Mouse (Mus musculus) liver, embryonic 16.5 days (tissue): ENCODE measurements around the gene Prl2a1. TPM values are rescaled to one million over a fixed set of nuclear protein-coding genes. Genes with fewer than 3 reads are reported as not detected.
"Not testable (repeated sequence)": the region's sequence is repeated elsewhere in the genome, so short reads cannot be mapped to it uniquely, and the experiment has no call there.

Experiments used
- ATAC-seq: fragments of 200-750 bp; cut with Nextera tagmentation; 2 replicates; pipeline ENCODE4 v1.8.0; 2017; ENCODE audit warnings: low read depth, mild to moderate bottlenecking, moderate number of reproducible peaks, moderate library complexity
- H3K27ac ChIP-seq: fragments of 300-500 bp; sonication (generic); 2 replicates; pipeline ENCODE4 v1.5.1; 2014; ENCODE audit warnings: mild to moderate bottlenecking, low read length
- H3K27me3 ChIP-seq: fragments of 300-500 bp; sonication (generic); 2 replicates; pipeline ENCODE4 v1.6.1; 2014; ENCODE audit warnings: low read depth, low read length, mixed read lengths; ENCODE audit not compliant: control insufficient read depth, insufficient read depth
- H3K36me3 ChIP-seq: fragments of 300-500 bp; sonication (generic); 2 replicates; pipeline ENCODE4 v1.6.1; 2014; ENCODE audit warnings: mild to moderate bottlenecking; ENCODE audit not compliant: control insufficient read depth, insufficient read depth
- H3K4me1 ChIP-seq: fragments of 300-500 bp; sonication (generic); 2 replicates; pipeline ENCODE4 v1.6.1; 2014; ENCODE audit warnings: low read depth, low read length, mixed read lengths; ENCODE audit not compliant: control insufficient read depth
- H3K4me2 ChIP-seq: fragments of 300-500 bp; sonication (generic); 2 replicates; pipeline ENCODE4 v1.6.1; 2014; ENCODE audit warnings: low read depth, low read length, mixed read lengths
- H3K4me3 ChIP-seq: fragments of 300-500 bp; sonication (generic); 2 replicates; pipeline ENCODE4 v1.5.1; 2014; ENCODE audit warnings: low read depth, mild to moderate bottlenecking, low read length
- H3K9ac ChIP-seq: fragments of 300-500 bp; sonication (generic); 2 replicates; pipeline ENCODE4 v1.6.1; 2014; ENCODE audit warnings: low read depth, low read length
- H3K9me3 ChIP-seq: fragments of 300-500 bp; sonication (generic); replicated peaks from 2 replicates; pipeline ENCODE4 v1.6.1; 2016; ENCODE audit warnings: low read length; ENCODE audit not compliant: control insufficient read depth
- WGBS: fragments of 180-500 bp; shearing (Covaris S2); extraction: QIAGEN DNeasy Blood & Tissue Kit; methylation state at CpG from one replicate; pipeline ENCODE4 v1.1.7; 2014; ENCODE audit not compliant: insufficient replicate concordance; 5-methylcytosine and 5-hydroxymethylcytosine counted together
- polyA plus RNA-seq: library from polyadenylated mRNA; unstranded; fragments of >200 nt; fragmentation: Nextera tagmentation; extraction: Ambion mirVana; gene quantifications from 2 replicates; pipeline ENCODE4 v1.2.1, GENCODE M21; 2015

Gene Prl2a1
- polyA plus RNA-seq: not detected in 2 replicates

DNA sequence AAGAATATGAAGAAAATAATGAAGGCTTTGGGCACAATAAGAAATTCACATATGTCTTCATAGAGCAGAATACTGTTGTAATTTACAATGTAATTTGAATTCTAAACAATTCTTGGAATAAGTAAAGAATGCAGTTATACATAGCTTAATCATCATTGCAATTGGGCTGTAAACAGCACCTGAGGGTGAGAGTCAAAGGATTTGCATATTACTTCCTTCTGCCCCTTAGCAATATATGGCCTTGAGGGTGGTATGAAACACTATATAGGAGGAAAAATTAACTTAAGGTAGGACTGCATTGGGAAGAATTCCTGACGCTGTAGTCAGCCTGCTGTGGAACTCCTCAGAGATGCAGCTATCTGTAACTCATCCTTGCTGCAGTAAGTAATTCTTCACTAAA lies at the start of gene Prl2a1:
Gene Prl2a1 (plus strand): TSS at position 301 of the 400 bp plus-strand sequence.
- H3K4me2 ChIP-seq: no peak within 1 kb of the TSS
- ATAC-seq: no peak
- H3K36me3 ChIP-seq: no peaks in the 10 kb centered on the region
- no peaks in the 10 kb centered on the region for H3K27me3 ChIP-seq
- 52% methylated on average over 1 of the region's 1 CpGs for WGBS
- H3K9me3 ChIP-seq: no peaks in the 10 kb centered on the region
- H3K9ac ChIP-seq: no peak within 1 kb of the TSS
- no peaks in the 10 kb centered on the region for H3K4me1 ChIP-seq
- no peak within 1 kb of the TSS for H3K4me3 ChIP-seq
- H3K27ac ChIP-seq: no peak within 1 kb of the TSS

DNA sequence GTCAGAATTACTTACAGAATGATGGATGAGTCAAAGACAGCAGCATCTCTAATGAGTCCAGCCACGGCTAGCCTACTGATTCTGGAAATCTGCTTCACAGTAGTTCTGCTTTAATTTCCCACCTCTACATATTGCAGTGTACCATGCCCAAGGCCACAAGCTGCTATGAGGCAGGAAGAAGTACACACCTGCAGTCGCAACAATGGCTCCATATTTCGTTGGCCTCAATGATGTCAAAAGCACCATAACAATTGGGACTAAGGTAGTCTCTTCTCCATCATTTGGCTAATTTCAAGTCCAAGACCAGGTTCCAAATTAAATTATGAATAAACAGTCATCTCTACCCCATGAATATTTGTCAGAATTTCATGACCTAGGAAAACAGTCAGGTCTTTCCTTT lies 20.8 kb upstream of the Prl2a1 start, which contains the start of gene Prl7c1:
Gene Prl7c1 (minus strand): TSS at position 101 of the 400 bp plus-strand sequence.
- 78% methylated on average over 2 of the region's 3 CpGs for WGBS
- not testable (repeated sequence) for ATAC-seq, H3K36me3 ChIP-seq, H3K4me3 ChIP-seq, H3K9me3 ChIP-seq, H3K27ac ChIP-seq, H3K4me1 ChIP-seq, H3K9ac ChIP-seq, H3K27me3 ChIP-seq, H3K4me2 ChIP-seq

DNA sequence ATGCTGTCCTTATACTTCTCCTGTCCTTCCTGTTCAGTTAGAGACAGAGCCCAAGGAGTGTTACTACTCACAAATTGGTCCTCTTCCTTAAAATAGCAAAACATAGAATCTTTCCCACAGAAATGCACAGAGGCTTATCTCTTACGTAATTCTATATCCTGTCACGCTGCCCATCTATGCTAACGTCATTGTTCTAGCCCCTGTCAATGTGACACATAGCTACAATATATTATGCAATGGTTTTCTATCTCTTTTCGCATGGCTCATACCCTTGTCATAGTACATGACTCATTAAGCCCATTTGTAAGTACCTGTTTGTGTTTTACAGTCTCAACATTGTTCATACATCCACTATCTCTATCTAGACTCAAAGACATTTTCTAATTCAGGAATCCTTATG lies 2.2 kb upstream of the Prl2a1 start:
- WGBS: 26% methylated on average over 4 of the region's 4 CpGs

DNA sequence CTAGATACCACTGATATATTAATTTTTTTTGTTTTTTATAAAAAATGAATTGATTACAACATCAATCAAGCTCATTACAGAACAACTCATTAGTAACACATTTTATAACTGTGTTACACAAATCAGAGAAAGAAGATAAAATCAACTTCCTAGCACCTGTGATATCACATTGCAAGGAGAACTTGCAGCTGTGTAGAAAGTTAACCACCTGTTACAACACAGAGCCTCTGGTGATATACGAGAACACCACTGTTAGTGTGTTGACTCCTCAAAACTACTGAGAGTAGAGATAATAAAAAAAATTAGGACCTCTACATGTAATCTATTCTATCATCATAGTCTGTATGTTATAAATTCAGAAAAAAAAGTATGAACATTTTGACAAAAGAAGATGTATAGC lies 1.3 kb downstream of the Prl2a1 start:
- no peaks in the 10 kb centered on the region for H3K36me3 ChIP-seq
- 43% methylated on average over 1 of the region's 1 CpGs for WGBS
- ATAC-seq: no peak
- no peak overlapping the region for H3K4me2 ChIP-seq
- H3K9ac ChIP-seq: no peak overlapping the region
- H3K4me1 ChIP-seq: no peaks in the 10 kb centered on the region
- no peaks in the 10 kb centered on the region for H3K9me3 ChIP-seq
- H3K27me3 ChIP-seq: no peaks in the 10 kb centered on the region
- no peak overlapping the region for H3K27ac ChIP-seq
- H3K4me3 ChIP-seq: no peak overlapping the region

More for the DNA sequence above, 2.2 kb upstream of the Prl2a1 start:
- Histone ChIP-seq H3K27me3 (no peaks in the 10 kb centered on the region), H3K9ac (no peak overlapping the region), H3K27ac (no peak overlapping the region), H3K4me2 (no peak overlapping the region), H3K4me3 (no peak overlapping the region), H3K9me3 (no peaks in the 10 kb centered on the region), H3K36me3 (no peaks in the 10 kb centered on the region), H3K4me1 (no peaks in the 10 kb centered on the region)
- ATAC-seq: no peak

DNA sequence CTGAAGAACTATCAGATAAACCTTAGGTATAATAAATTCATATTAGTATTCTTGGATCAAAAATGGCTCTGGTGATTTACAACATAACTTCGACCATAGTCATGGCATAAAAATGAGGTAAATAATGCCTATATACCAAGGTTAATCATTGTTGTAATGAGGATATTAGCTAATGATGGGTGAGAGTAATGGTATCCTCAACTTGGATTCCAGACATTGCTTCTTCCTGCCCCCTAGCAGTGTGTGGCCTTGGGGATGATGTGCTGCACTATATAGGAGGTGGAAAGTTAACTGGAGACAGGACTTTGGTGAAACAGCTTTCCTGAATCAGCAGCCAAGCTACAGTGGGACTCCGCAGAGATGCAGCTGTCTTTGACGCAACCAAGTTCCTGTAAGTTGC lies 47.6 kb downstream of the Prl2a1 start, which contains the start of gene Prl2c1:
Gene Prl2c1 (plus strand): TSS at position 301 of the 400 bp plus-strand sequence.
- Histone ChIP-seq H3K27ac (no peak within 1 kb of the TSS), H3K27me3 (no peaks in the 10 kb centered on the region), H3K4me2 (no peak within 1 kb of the TSS), H3K9ac (no peak within 1 kb of the TSS), H3K4me3 (no peak within 1 kb of the TSS), H3K9me3 (no peaks in the 10 kb centered on the region), H3K4me1 (no peaks in the 10 kb centered on the region), H3K36me3 (no peaks in the 10 kb centered on the region)
- WGBS: 73% methylated on average over 3 of the region's 3 CpGs
- no peak for ATAC-seq

Other genes with a start within 250 kb of the Prl2a1 start
- not detected in 2 replicates for gene Prl8a9, start 237.0 kb upstream of the Prl2a1 start, polyA plus RNA-seq
- not detected in 2 replicates for gene Prl8a1, start 219.5 kb upstream of the Prl2a1 start, polyA plus RNA-seq
- gene Prl7b1, start 191.1 kb upstream of the Prl2a1 start, polyA plus RNA-seq: not detected in 2 replicates
- gene Prl7a1, start 159.2 kb upstream of the Prl2a1 start, polyA plus RNA-seq: not detected in 2 replicates
- gene Prl7a2, start 133.6 kb upstream of the Prl2a1 start, polyA plus RNA-seq: not detected in 2 replicates
- not detected in 2 replicates for gene Prl7d1, start 84.9 kb upstream of the Prl2a1 start, polyA plus RNA-seq
- gene Prl7c1, start 20.9 kb upstream of the Prl2a1 start, polyA plus RNA-seq: not detected in 2 replicates
- not detected in 2 replicates for gene Prl2c1, start 47.7 kb downstream of the Prl2a1 start, polyA plus RNA-seq
- not detected in 2 replicates for gene Prl4a1, start 214.6 kb downstream of the Prl2a1 start, polyA plus RNA-seq